Mouse (Mus musculus) limb, embryonic 15.5 days (tissue): ENCODE measurements at regions not wholly inside any gene's neighbourhood (a gene's known extent, or its start where the extent isn't known, plus 50 kb on each side); places are given as distances from the start of the nearest gene placed in this dataset.

ENCODE experiments used
- ATAC-seq: fragments of 200-750 bp; cut with Nextera tagmentation; 2 replicates; pipeline ENCODE4 v1.8.0; 2017; ENCODE audit warnings: low read depth, moderate TSS enrichment; ENCODE audit not compliant: insufficient number of reproducible peaks, low FRiP score, low TSS enrichment
- H3K27ac ChIP-seq: fragments of 300-500 bp; sonication (generic); 2 replicates; pipeline ENCODE4 v1.5.1; 2015; ENCODE audit warnings: moderate library complexity, mild to moderate bottlenecking, inconsistent platforms
- H3K27me3 ChIP-seq: fragments of 300-500 bp; sonication (generic); 2 replicates; pipeline ENCODE4 v1.6.1; 2015; ENCODE audit warnings: inconsistent platforms
- H3K36me3 ChIP-seq: fragments of 300-500 bp; sonication (generic); 2 replicates; pipeline ENCODE4 v1.6.1; 2015; ENCODE audit warnings: inconsistent platforms
- H3K4me1 ChIP-seq: fragments of 300-500 bp; sonication (generic); 2 replicates; pipeline ENCODE4 v1.6.1; 2015; ENCODE audit warnings: inconsistent platforms
- H3K4me2 ChIP-seq: fragments of 300-500 bp; sonication (generic); 2 replicates; pipeline ENCODE4 v1.6.1; 2015; ENCODE audit warnings: mild to moderate bottlenecking, inconsistent platforms
- H3K4me3 ChIP-seq: fragments of 300-500 bp; sonication (generic); 2 replicates; pipeline ENCODE4 v1.5.1; 2015; ENCODE audit warnings: mild to moderate bottlenecking, inconsistent platforms
- H3K9ac ChIP-seq: fragments of 300-500 bp; sonication (generic); 2 replicates; pipeline ENCODE4 v1.6.1; 2015; ENCODE audit warnings: inconsistent platforms
- H3K9me3 ChIP-seq: fragments of 300-500 bp; sonication (generic); 2 replicates; pipeline ENCODE4 v1.6.1; 2016; ENCODE audit warnings: inconsistent platforms
- WGBS: fragments of 180-500 bp; shearing (Covaris S2); methylation state at CpG from one replicate; pipeline ENCODE4 v1.1.7; 2015; 5-methylcytosine and 5-hydroxymethylcytosine counted together

DNA sequence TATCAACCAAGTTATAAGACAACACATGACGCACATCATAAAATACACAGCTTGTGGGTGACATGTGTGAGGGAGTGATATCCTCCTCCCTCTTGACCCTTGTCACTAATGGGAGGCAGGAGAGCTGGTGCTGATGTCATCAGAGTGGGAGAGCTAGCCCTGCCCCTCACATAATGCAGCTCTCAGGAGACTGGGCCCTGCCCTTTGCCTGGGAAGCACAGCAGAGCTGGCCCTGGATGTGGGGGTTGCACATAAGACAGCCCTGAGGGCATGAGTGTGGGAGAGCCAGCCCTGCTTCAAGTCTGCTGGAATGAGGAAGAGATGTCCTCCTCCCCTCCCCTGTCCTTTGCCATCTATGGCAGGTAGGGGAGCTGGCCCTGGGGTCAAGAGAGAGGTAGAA is 275.5 kb upstream of the Gm5148 start:
- ATAC-seq: no peak

DNA sequence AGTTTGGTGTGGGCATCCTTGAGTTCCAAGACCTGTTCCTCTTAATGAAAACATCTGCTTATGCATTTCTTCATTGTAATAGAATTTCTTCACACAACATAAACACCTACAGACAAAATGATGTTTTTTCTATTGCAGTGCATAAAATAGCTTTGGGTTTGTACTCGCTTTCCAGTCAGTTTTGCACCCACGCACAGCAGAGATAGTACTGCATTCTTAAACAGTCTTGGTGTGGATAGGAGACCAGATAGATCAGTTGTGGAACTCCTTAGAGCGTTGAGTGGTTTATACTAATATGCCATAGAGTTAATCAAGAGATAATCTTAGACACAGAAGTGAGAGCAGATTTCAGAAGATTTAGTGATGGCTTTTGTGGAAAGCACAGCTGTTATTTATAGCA is 273.7 kb upstream of the Gm5148 start:
- H3K27ac ChIP-seq: no peak overlapping the region
- no peaks in the 10 kb centered on the region for H3K9me3 ChIP-seq
- H3K27me3 ChIP-seq: no peaks in the 10 kb centered on the region
- no peak overlapping the region for H3K9ac ChIP-seq
- H3K4me2 ChIP-seq: no peak overlapping the region
- no peak overlapping the region for H3K4me3 ChIP-seq
- no peaks in the 10 kb centered on the region for H3K4me1 ChIP-seq
- H3K36me3 ChIP-seq: no peaks in the 10 kb centered on the region
- WGBS: 77% methylated on average over 3 of the region's 3 CpGs
- ATAC-seq: no peak

More for the DNA sequence above, 275.5 kb upstream of the Gm5148 start:
- Histone ChIP-seq H3K4me2 (no peak overlapping the region), H3K9ac (no peak overlapping the region), H3K36me3 (no peaks in the 10 kb centered on the region), H3K9me3 (no peaks in the 10 kb centered on the region), H3K27ac (no peak overlapping the region), H3K4me1 (no peaks in the 10 kb centered on the region), H3K4me3 (no peak overlapping the region), H3K27me3 (no peaks in the 10 kb centered on the region)
- WGBS: 94% methylated on average over 1 of the region's 1 CpGs

DNA sequence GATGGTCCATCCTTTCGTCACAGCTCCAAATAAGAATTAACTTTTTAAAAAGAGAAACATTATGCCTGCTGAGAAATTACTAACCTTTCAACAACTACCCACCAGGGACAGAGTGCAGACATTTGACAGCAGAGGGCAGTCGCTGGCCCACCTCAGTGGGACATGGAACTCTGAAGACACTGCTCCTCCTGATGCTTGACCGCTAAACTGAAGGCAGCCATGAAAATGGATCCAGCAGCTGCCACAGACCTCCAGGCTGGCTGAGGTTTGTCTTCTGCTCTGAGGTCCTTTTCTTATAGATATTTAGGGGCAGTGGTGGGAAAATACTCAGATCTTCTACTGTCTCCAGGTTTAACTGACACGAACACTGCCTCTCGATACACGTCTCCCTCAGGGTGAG is 265.7 kb upstream of the Gm5148 start:
- no peak for ATAC-seq
- Histone ChIP-seq H3K9ac (no peak overlapping the region), H3K4me2 (no peak overlapping the region), H3K27ac (no peak overlapping the region), H3K27me3 (no peaks in the 10 kb centered on the region), H3K4me3 (no peak overlapping the region), H3K36me3 (no peaks in the 10 kb centered on the region), H3K4me1 (peaks cover 8% of the 10 kb centered on the region; the same call in 1 of the 2 replicates), H3K9me3 (no peaks in the 10 kb centered on the region)
- WGBS: 90% methylated on average over 6 of the region's 6 CpGs

DNA sequence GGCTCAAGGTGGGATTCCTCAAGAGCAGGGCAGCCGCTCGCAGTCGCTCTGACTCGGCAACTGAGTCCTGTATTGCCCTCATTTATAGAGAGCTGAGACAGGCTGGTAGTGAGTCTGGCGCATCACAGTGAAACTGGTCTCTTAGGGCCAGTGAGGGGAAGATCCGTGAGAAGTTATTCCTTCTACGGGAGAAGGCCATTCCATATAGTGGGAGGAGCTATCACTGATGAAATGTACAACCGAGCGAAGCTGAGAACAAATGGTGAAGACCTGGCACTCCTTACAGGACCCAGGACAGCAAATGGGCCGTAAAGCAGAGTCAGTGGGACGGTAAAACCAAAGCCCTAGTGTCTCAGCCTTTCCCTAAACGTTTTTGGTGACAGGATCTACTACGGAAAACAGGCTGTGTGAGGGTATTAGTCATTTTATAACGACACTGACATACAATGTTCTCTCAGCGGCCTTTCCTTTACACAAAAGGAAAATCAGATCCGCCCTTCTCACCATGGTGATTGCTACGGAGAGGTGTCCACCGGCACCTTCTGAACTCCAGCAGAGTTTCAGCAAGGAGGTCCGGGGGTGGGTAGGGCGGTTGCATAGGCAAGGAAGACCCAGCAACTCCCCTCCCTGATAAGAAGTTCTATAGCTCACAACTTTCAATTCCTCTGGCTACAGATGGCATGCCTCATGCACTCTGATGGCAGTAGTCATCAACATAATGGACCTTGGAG is 263.6 kb upstream of the Gm5148 start:
- no peak overlapping the region for H3K4me3 ChIP-seq

DNA sequence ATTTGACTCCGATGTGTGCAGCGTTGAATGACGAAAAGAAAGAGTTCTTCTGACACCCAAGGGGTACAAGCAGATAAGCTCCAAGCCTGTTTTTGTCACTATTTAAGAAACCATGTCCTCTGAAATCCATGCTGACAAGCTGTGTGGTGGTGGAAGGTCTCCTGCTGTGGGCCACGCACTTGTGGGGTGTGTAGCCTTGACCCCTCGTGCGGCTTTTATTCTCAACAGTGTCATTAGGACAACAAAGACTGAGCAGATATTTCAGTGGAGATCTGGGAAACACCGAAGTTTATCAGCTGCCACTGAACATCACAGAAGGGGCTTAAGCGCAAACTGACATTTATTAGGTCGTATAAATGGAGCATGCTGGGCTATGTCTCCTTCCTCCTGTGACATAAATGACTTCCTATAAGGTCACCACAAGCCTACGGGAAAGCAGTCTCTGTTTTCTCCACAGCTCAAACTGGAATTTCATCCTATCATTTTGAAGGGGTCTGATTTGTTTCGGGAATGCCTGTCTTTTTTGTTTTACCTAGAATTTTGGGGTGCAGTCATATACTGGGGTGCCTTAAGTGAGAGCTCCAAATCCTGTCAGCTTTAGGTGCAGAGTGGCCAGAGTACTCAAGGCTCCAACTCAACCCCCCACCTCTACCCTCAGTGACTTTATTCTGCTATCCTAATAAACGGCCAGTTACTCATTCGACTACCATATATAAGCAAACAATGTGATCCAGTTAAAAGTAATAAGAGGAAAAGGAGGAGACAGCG is 262.9 kb upstream of the Gm5148 start:
- H3K36me3 ChIP-seq: no peaks in the 10 kb centered on the region
- peaks cover 8% of the 10 kb centered on the region; the same call in 1 of the 2 replicates for H3K4me1 ChIP-seq
- H3K4me3 ChIP-seq: no peak overlapping the region
- H3K4me2 ChIP-seq: no peak overlapping the region
- no peak overlapping the region for H3K9ac ChIP-seq
- no peaks in the 10 kb centered on the region for H3K27me3 ChIP-seq
- no peak overlapping the region for H3K27ac ChIP-seq
- no peak for ATAC-seq
- no peaks in the 10 kb centered on the region for H3K9me3 ChIP-seq
- 44% methylated on average over 14 of the region's 14 CpGs for WGBS

More for the DNA sequence above, 263.6 kb upstream of the Gm5148 start:
- Histone ChIP-seq H3K4me1 (peaks cover 8% of the 10 kb centered on the region; the same call in 1 of the 2 replicates), H3K4me2 (no peak overlapping the region), H3K9ac (no peak overlapping the region), H3K36me3 (no peaks in the 10 kb centered on the region), H3K9me3 (no peaks in the 10 kb centered on the region), H3K27me3 (no peaks in the 10 kb centered on the region), H3K27ac (no peak overlapping the region)
- no peak for ATAC-seq
- 34% methylated on average over 20 of the region's 20 CpGs for WGBS

DNA sequence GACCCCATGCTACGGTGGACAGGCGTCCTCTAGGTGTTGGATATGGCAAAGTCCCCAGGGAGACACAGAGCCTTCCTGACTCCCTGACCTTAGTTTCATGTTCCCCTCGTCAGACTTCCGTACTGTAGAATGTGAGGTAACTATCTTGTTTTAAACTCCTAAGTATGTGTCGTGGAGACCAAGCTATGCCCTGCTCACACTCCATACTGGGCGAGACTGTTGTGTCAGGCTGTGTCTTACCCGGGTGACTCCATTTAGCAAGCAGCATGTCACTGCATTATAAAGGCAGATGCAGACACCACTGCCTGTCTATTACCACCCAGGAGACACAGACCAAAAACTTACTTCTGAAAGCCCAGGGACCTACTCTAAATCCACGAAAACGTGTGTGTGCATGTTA is 260.4 kb upstream of the Gm5148 start:
- Histone ChIP-seq H3K4me2 (no peak overlapping the region), H3K9me3 (no peaks in the 10 kb centered on the region), H3K36me3 (no peaks in the 10 kb centered on the region), H3K27ac (no peak overlapping the region), H3K9ac (no peak overlapping the region), H3K4me1 (peaks cover 8% of the 10 kb centered on the region; the same call in 1 of the 2 replicates), H3K27me3 (no peaks in the 10 kb centered on the region), H3K4me3 (no peak overlapping the region)
- no peak for ATAC-seq
- 79% methylated on average over 9 of the region's 9 CpGs for WGBS

DNA sequence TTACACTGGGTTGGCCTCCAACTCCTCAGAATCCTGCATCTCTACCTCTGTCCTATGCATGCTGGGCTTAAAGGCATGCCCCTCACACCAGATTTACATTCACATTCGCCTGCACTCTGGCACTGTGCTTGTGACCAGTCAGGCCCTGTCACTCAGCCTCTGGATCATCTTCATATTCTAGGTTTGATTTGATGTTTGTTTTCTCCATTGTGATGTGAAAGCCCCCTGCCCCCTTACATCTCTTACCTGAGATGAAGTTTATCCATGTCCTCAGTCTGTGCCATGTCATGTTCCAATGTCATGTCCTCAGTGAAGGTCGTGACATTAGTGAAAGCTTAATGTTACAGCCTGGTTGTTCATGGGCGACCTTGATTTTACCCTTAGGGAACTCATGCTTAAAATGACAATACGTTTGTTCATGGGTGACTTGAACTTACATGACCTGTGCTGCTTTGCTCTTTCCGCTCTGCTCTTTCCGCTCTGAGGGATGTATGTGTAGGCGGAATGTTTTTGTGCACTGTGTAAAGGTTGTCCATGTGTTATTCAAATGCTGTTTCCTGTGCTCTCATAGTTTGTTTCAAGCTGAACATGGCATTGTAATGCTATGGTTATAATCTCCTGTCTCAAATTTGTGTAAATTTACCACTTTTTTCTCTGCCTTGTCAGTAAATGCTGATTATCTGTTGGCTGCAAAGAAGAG is 257.3 kb upstream of the Gm5148 start:
- no peak for ATAC-seq
- no peak overlapping the region for H3K4me2 ChIP-seq
- no peaks in the 10 kb centered on the region for H3K27me3 ChIP-seq
- no peak overlapping the region for H3K9ac ChIP-seq
- H3K4me1 ChIP-seq: peaks cover 12% of the 10 kb centered on the region
- H3K9me3 ChIP-seq: no peaks in the 10 kb centered on the region
- no peak overlapping the region for H3K27ac ChIP-seq
- no peaks in the 10 kb centered on the region for H3K36me3 ChIP-seq
- H3K4me3 ChIP-seq: no peak overlapping the region
- WGBS: 79% methylated on average over 7 of the region's 7 CpGs

DNA sequence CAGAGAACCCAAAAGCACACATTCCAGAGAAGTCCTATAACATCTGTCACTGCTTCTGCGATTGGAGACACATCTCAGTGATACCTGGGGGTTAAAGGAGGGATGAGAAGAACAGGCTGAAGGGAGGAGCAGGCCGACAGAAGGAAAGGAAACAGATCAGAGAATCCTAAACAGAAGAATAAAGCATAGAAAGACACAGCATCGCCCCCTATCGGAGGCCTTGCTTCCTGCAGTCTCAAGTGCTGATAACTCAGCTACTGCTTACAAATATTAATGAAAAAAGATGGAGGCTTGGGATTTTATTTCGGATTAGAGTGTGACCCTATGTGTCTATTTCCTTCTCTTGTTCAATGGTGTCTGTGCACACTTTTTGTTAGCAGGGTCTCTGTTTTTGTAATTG is 255.6 kb upstream of the Gm5148 start:
- Histone ChIP-seq H3K27me3 (no peaks in the 10 kb centered on the region), H3K4me1 (peaks cover 26% of the 10 kb centered on the region), H3K36me3 (no peaks in the 10 kb centered on the region), H3K9me3 (no peaks in the 10 kb centered on the region), H3K27ac (no peak overlapping the region), H3K4me2 (no peak overlapping the region), H3K4me3 (no peak overlapping the region), H3K9ac (no peak overlapping the region)
- 59% methylated on average over 5 of the region's 5 CpGs for WGBS
- no peak for ATAC-seq

DNA sequence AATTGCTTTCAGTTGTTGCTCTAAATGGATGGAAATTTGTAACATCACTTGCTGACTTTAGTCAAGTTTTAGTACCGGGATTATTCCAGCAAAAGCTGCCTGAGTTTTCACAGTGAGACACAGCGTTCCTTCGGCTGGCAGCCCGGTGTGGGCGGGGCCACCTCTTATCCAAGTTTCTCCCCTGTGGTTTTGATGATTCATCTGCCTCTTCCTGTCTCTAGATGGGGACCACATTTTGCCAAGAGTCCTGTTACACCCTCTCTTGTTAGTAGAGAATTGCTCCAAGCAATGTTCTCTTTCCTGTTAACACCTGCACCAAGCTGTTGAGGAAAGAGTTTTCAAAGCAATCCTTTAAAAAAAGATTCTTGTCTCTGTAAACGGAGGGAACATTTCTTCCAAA is 254.2 kb upstream of the Gm5148 start:
- H3K9ac ChIP-seq: no peak overlapping the region
- peaks cover 26% of the 10 kb centered on the region for H3K4me1 ChIP-seq
- peak overlapping the region; percentile 55 for H3K27ac ChIP-seq
- no peaks in the 10 kb centered on the region for H3K36me3 ChIP-seq
- no peak overlapping the region for H3K4me2 ChIP-seq
- H3K9me3 ChIP-seq: no peaks in the 10 kb centered on the region
- 0 out of 2 replicates have a peak, but pooled peaks have one; percentile 52 for ATAC-seq
- WGBS: 4% methylated on average over 6 of the region's 6 CpGs
- no peaks in the 10 kb centered on the region for H3K27me3 ChIP-seq
- H3K4me3 ChIP-seq: no peak overlapping the region

DNA sequence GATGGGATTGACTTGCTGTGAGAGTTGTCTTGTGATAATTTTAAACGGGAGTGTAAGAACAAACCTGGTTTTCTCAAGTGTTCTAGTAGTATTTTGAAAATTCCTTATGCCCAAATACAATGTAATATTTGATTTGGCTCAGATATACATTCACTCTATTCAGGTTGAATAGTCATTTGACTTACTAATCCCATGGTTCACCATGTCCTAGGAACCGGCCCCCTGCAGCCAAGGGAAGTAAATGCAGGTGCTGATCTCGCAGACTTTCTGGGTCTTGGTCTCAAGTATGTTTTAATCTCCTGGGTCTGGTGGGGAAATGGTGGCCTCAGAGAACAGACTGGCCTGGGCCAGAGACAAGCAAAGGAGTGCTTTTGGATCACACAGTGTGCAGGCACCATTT is 253.2 kb upstream of the Gm5148 start:
- peaks cover 26% of the 10 kb centered on the region for H3K4me1 ChIP-seq
- no peaks in the 10 kb centered on the region for H3K27me3 ChIP-seq
- H3K4me3 ChIP-seq: no peak overlapping the region
- no peak overlapping the region for H3K4me2 ChIP-seq
- no peaks in the 10 kb centered on the region for H3K36me3 ChIP-seq
- H3K27ac ChIP-seq: peak overlapping the region; percentile 62
- ATAC-seq: no peak
- WGBS: 43% methylated on average over 3 of the region's 3 CpGs
- H3K9ac ChIP-seq: no peak overlapping the region
- no peaks in the 10 kb centered on the region for H3K9me3 ChIP-seq

DNA sequence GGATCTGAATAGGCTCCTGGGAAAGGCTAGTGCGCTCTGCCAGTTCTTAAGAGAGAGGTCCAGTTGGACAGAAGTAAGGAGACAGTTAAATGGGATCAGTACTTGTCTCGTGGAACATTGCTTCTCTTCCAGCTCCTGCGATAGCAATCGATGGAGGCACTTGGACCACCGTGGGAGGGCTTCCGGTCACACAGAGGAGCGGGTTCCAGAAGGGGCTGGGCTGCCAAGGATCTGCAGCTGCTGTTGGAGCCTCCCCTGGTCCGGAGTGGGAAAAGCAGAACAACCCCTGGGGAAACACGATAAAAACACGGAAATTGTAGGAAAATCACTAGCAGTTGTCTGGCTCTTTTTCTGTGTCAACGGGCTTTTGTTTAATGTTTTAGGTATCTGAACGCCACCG is 252.3 kb upstream of the Gm5148 start:
- Histone ChIP-seq H3K27me3 (no peaks in the 10 kb centered on the region), H3K4me3 (peak overlapping the region; percentile 15), H3K27ac (peak overlapping the region; percentile 54; the same call in 1 of the 2 replicates), H3K9ac (no peak overlapping the region), H3K4me2 (peak overlapping the region; percentile 32), H3K4me1 (peaks cover 26% of the 10 kb centered on the region), H3K9me3 (no peaks in the 10 kb centered on the region), H3K36me3 (no peaks in the 10 kb centered on the region)
- WGBS: 18% methylated on average over 13 of the region's 13 CpGs
- peak; percentile 67; the same call in 1 of the 2 replicates for ATAC-seq
